Mouse (Mus musculus) spleen, adult 18-20 months (tissue): ENCODE data around the gene Chchd3.

Experiments used
- DNase-seq, 2 experiments: peaks; one replicate each; pipeline ENCODE4 v3.0.0; 2022; ENCODE audit warnings: mixed read lengths in 2 of 2

Chchd3 gene

DNA sequence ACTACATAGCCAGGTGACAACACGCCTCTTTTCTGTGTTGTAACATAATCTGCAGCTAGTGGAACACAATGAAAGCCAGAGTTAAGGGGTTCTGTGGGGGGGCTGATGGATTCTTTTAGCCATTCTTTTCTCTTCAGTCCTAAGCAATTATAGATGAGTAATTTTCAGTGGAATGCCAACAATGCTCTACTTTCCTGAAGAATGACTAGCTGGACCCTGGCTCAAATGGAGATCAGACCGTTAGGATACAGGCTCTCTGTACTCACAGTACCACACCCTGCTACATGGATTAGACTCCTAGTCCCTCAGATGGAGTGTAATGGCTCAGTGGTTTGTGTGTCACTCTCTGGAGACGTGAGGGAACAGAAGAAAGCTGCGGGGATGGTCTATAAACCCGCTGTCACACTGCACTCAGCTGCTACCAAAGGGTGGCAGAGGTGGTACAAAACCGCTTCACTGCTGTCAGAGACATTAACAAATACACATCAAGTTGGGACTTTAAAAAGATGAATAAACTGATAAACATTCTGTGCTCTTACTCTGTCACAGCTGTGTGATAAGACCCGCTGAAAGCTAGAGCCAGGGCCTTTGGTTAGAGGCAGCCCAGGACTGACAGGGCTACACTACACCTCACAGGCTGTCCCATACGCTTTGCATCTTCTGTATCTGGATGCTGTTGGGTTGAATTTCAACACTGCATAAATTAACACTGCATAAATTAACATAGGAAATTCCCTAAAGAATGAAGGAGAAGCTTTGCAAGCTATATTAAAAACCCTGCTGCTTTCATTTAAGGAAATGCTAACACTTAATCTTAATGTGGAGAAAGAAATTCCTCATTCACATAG is 264.2 kb downstream of the Chchd3 start:
- DNase-seq: no peak

GRCm38 (mm10) chr6:32793575-32793974 is 266.5 kb downstream of the Chchd3 start:
- DNase-seq: no peak

DNA sequence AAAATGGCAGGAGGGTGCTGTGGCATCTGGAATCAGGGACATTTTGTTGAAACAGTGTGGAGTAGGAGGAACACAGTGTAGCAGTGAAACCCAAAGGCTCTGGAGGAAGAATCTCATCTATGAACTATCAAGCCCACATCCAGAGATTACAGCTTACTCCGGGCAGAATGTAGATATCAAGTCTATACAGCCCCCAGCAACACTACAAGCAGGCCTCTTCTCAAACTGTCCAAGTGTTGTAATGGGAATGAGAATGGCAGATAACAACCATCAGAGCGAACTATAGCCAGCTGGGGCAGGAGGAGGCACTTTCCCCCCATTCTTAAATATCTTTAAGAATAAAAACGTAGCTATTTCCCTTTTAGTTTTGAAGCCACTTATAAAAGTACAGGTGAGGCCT is 266.9 kb downstream of the Chchd3 start:
- no peak for DNase-seq

GRCm38 (mm10) chr6:32790487-32790886 is 269.6 kb downstream of the Chchd3 start:
- DNase-seq: no peak

- DNase-seq: no peak
These were observed 272.7 kb downstream of the Chchd3 start for GRCm38 (mm10) chr6:32787399-32787798.

- no peak for DNase-seq
These were observed 273.9 kb downstream of the Chchd3 start for GRCm38 (mm10) chr6:32786196-32786595.

DNA sequence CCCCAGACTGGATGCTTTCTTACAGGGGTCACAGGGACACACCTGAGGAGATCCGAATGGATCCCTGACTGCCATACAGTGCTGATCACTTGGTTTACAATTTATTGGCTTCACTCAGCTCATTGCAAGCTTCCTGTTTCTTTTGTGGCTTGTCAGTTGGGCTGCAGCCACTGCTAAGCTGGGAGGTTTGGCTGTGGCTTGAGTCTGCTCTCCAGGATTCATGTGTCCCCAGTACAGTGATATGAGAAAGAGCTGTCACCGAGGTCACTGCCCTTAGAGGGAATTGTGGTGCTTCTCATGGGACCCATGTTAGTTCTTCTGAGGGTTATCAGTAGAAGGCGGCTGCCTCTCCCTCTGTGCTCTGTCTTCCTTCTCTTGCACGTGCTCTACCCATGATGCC is 277.0 kb downstream of the Chchd3 start:
- DNase-seq: no peak

GRCm38 (mm10) chr6:32780602-32781001 is 279.5 kb downstream of the Chchd3 start:
- DNase-seq: no peak

DNA sequence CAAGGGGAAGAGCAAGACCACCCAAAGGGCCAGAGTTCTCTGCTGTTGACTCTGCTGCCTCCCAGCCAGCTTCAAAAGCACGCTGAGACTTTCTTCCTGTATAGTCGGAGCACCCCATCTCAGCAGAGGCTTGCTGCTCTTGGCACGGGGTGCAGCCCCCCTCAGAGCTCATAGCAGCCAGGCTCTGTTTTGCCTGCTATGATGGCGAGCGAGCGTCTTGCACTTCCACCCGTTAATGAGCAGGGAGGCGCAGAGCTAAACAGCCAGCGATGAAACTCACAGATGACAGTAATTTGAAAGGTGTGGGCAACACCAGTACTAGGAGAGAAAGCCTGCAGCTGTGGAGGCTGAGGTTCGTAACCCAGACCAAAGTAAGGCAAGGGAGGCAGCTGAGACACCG is 283.7 kb downstream of the Chchd3 start:
- DNase-seq: no peak

GRCm38 (mm10) chr6:32754524-32754923 is 305.5 kb downstream of the Chchd3 start:
- DNase-seq: no peak

DNA sequence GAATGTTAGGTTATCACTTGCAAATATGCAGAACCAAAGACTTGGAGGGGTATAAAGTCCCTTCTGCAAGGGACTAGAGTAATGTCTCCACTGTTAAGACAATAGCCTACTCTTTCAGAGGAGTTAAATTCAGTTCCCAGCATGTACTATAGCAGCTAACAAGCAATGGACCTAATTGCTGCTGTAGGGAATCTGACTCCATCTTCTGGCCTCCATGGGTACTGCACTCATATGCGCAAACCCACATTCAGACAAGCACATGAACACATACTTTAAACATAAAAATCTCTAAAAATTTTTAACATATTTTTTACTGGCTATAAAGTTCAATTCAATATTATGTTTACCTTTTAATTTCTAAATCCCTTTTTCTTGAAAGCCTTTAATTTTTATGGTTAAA is 310.2 kb downstream of the Chchd3 start:
- DNase-seq: no peak

DNA sequence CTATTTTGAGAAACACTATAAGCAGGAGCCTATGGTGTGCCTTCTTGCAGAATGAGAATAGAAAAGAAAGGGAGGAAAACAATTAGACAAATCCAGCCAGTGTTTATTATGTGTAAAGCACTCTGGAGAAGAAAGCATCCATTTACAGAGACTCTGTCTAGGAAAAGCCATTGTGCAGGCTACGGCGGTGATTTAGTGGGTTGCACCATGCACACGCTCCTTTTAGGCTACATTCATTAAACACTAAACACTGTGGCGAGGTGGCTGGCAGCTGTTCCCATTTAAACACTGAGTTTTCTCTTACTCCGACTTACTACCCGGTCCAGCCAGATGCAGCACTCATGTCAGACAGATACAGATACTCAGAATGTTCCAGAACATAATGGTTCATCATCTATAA is 311.3 kb downstream of the Chchd3 start:
- no peak for DNase-seq

GRCm38 (mm10) chr6:32747333-32747732 is 312.7 kb downstream of the Chchd3 start:
- DNase-seq: no peak
